Mouse (Mus musculus): ENCODE data around the gene Pdhx. TPM values are rescaled to one million over a fixed set of nuclear protein-coding genes. Genes with fewer than 3 reads are reported as not detected.
A peak's percentile ranks its signal among the peaks of the same experiment; 100 is the strongest.

The Pdhx gene
- total and polyA plus RNA-seq, 2 experiments from 2014 or later: 53.2 to 66.3 TPM

- 94% methylated on average over 2 of the region's 2 CpGs for WGBS
- Histone ChIP-seq H3K36me3 (ENCODE audit: insufficient read depth, low read length) (no peaks in the 10 kb centered on the region), H3K27ac (ENCODE audit: low read depth, low read length) (no peak overlapping the region), H3K27me3 (ENCODE audit: insufficient read depth, low read length) (no peaks in the 10 kb centered on the region), H3K9ac (replicated peaks; ENCODE audit: low read length, poor library complexity, severe bottlenecking) (no peak overlapping the region), H3K4me2 (ENCODE audit: low read depth, low read length, poor library complexity, severe bottlenecking) (no peak overlapping the region), H3K9me3 (ENCODE audit: low read length) (no peaks in the 10 kb centered on the region), H3K4me3 (ENCODE audit: low read depth, low read length) (no peak overlapping the region), H3K4me1 (ENCODE audit: insufficient read depth, low read length) (no peaks in the 10 kb centered on the region)
- ATAC-seq (ENCODE audit: low FRiP score) (no peak), DNase-seq (ENCODE audit: low spot score) (no peak)
- TF ChIP-seq CTCF (IDR thresholded peaks at IDR 0.05): no peak
These were observed 32.9 kb upstream of the Pdhx start for GRCm38 (mm10) chr2:103106172-103106571.

GRCm38 (mm10) chr2:103102595-103102994, 29.3 kb upstream of the Pdhx start:
- WGBS: 73% methylated on average over 5 of the region's 5 CpGs
- no peak overlapping the region for H3K9ac ChIP-seq (replicated peaks; ENCODE audit: low read length, poor library complexity, severe bottlenecking)
- ATAC-seq (ENCODE audit: low FRiP score): no peak
- no peak for DNase-seq (ENCODE audit: low spot score)
- no peaks in the 10 kb centered on the region for H3K9me3 ChIP-seq (ENCODE audit: low read length)
- H3K27me3 ChIP-seq (ENCODE audit: insufficient read depth, low read length): no peaks in the 10 kb centered on the region
- TF ChIP-seq CTCF (IDR thresholded peaks at IDR 0.05): no peak
- H3K4me3 ChIP-seq (ENCODE audit: low read depth, low read length): no peak overlapping the region
- no peaks in the 10 kb centered on the region for H3K4me1 ChIP-seq (ENCODE audit: insufficient read depth, low read length)
- no peaks in the 10 kb centered on the region for H3K36me3 ChIP-seq (ENCODE audit: insufficient read depth, low read length)
- no peak overlapping the region for H3K27ac ChIP-seq (ENCODE audit: low read depth, low read length)
- no peak overlapping the region for H3K4me2 ChIP-seq (ENCODE audit: low read depth, low read length, poor library complexity, severe bottlenecking)

- WGBS: 59% methylated on average over 6 of the region's 6 CpGs
These were observed 16.2 kb upstream of the Pdhx start for GRCm38 (mm10) chr2:103089521-103089920.

GRCm38 (mm10) chr2:103088099-103088498, 14.8 kb upstream of the Pdhx start:
- WGBS: 95% methylated on average over 4 of the region's 4 CpGs
- Histone ChIP-seq H3K27ac (ENCODE audit: low read depth, low read length) (no peak overlapping the region), H3K27me3 (ENCODE audit: insufficient read depth, low read length) (no peaks in the 10 kb centered on the region), H3K4me3 (ENCODE audit: low read depth, low read length) (no peak overlapping the region), H3K9ac (replicated peaks; ENCODE audit: low read length, poor library complexity, severe bottlenecking) (no peak overlapping the region), H3K9me3 (ENCODE audit: low read length) (no peaks in the 10 kb centered on the region), H3K4me1 (ENCODE audit: insufficient read depth, low read length) (no peaks in the 10 kb centered on the region), H3K36me3 (ENCODE audit: insufficient read depth, low read length) (peaks cover 4% of the 10 kb centered on the region), H3K4me2 (ENCODE audit: low read depth, low read length, poor library complexity, severe bottlenecking) (no peak overlapping the region)
- no peak for ATAC-seq (ENCODE audit: low FRiP score)
- peak; percentile 63 for TF ChIP-seq CTCF (IDR thresholded peaks at IDR 0.05)
- DNase-seq (ENCODE audit: low spot score): no peak

More at GRCm38 (mm10) chr2:103089521-103089920, 16.2 kb upstream of the Pdhx start:
- DNase-seq (ENCODE audit: low spot score) (no peak), ATAC-seq (ENCODE audit: low FRiP score) (no peak)
- no peaks in the 10 kb centered on the region for H3K4me1 ChIP-seq (ENCODE audit: insufficient read depth, low read length)
- TF ChIP-seq CTCF (IDR thresholded peaks at IDR 0.05): no peak
- H3K4me3 ChIP-seq (ENCODE audit: low read depth, low read length): no peak overlapping the region
- no peaks in the 10 kb centered on the region for H3K9me3 ChIP-seq (ENCODE audit: low read length)
- no peak overlapping the region for H3K9ac ChIP-seq (replicated peaks; ENCODE audit: low read length, poor library complexity, severe bottlenecking)
- no peak overlapping the region for H3K4me2 ChIP-seq (ENCODE audit: low read depth, low read length, poor library complexity, severe bottlenecking)
- no peak overlapping the region for H3K27ac ChIP-seq (ENCODE audit: low read depth, low read length)
- peaks cover 17% of the 10 kb centered on the region for H3K36me3 ChIP-seq (ENCODE audit: insufficient read depth, low read length)
- no peaks in the 10 kb centered on the region for H3K27me3 ChIP-seq (ENCODE audit: insufficient read depth, low read length)

GRCm38 (mm10) chr2:103086432-103086831, 13.1 kb upstream of the Pdhx start:
- Histone ChIP-seq H3K9me3 (ENCODE audit: low read length) (no peaks in the 10 kb centered on the region), H3K27ac (ENCODE audit: low read depth, low read length) (no peak overlapping the region), H3K27me3 (ENCODE audit: insufficient read depth, low read length) (no peaks in the 10 kb centered on the region), H3K4me2 (ENCODE audit: low read depth, low read length, poor library complexity, severe bottlenecking) (no peak overlapping the region), H3K9ac (replicated peaks; ENCODE audit: low read length, poor library complexity, severe bottlenecking) (no peak overlapping the region), H3K4me1 (ENCODE audit: insufficient read depth, low read length) (no peaks in the 10 kb centered on the region), H3K36me3 (ENCODE audit: insufficient read depth, low read length) (no peaks in the 10 kb centered on the region), H3K4me3 (ENCODE audit: low read depth, low read length) (no peak overlapping the region)
- WGBS: 13% methylated on average over 1 of the region's 1 CpGs
- TF ChIP-seq CTCF (IDR thresholded peaks at IDR 0.05): peak; percentile 92
- DNase-seq (ENCODE audit: low spot score): peak; percentile 84
- ATAC-seq (ENCODE audit: low FRiP score): no peak; the same call in 1 of the 2 replicates

GRCm38 (mm10) chr2:103085633-103086032, 12.3 kb upstream of the Pdhx start:
- Histone ChIP-seq H3K27ac (ENCODE audit: low read depth, low read length) (no peak overlapping the region), H3K9ac (replicated peaks; ENCODE audit: low read length, poor library complexity, severe bottlenecking) (no peak overlapping the region), H3K36me3 (ENCODE audit: insufficient read depth, low read length) (no peaks in the 10 kb centered on the region), H3K4me3 (ENCODE audit: low read depth, low read length) (no peak overlapping the region), H3K4me2 (ENCODE audit: low read depth, low read length, poor library complexity, severe bottlenecking) (no peak overlapping the region), H3K9me3 (ENCODE audit: low read length) (no peaks in the 10 kb centered on the region), H3K27me3 (ENCODE audit: insufficient read depth, low read length) (no peaks in the 10 kb centered on the region), H3K4me1 (ENCODE audit: insufficient read depth, low read length) (no peaks in the 10 kb centered on the region)
- TF ChIP-seq CTCF (IDR thresholded peaks at IDR 0.05): no peak
- WGBS: 57% methylated on average over 10 of the region's 10 CpGs
- no peak for DNase-seq (ENCODE audit: low spot score)
- no peak for ATAC-seq (ENCODE audit: low FRiP score)

Measured in midbrain, postnatal 0 days (tissue).